Mouse (Mus musculus) liver, embryonic 14.5 days (tissue): ENCODE results near the gene Tyw5.

Source experiments
- CTCF ChIP-seq: IDR thresholded peaks from 2 replicates; pipeline ENCODE4 v1.5.1; 2016; ENCODE audit warnings: antibody characterized with exemption, low read depth, control low read depth
- EP300 ChIP-seq: IDR thresholded peaks from 2 replicates; pipeline ENCODE4 v1.6.1; 2016; ENCODE audit warnings: antibody characterized with exemption, low read depth

- TF ChIP-seq CTCF: no peak
- TF ChIP-seq EP300: no peak
These were observed 32.1 kb upstream of the Tyw5 start for GRCm38 (mm10) chr1:57439026-57439425.
